In genomic region chr2:77065294-77065693, GRCm38 (mm10) we compare ENCODE assay signal across 10 mouse cellular contexts.
DNase-seq lines count a peak whose midpoint lies in the region; ATAC-seq lines count a peak whose summit lies in the region.
"Had no signal": no experiment of that assay in that cellular context is flagged by ENCODE, and none has a peak within 500 bp of the region (broad histone marks: within the 10 kb centered on the region; RNA-seq: fewer than 3 reads in every experiment).

No protein-coding gene starts in this region.

- H3K9me3 ChIP-seq in hindbrain, embryonic 11.5 days (ENCODE audit: control insufficient read depth, low read length), result no peaks in the 10 kb centered on the region
- H3K9me3 ChIP-seq: kidney, embryonic 15.5 days; liver, embryonic 13.5 days had no signal

- peak; percentile 81 for ATAC-seq in hindbrain, embryonic 11.5 days (ENCODE audit: low FRiP score)

- no peaks in the 10 kb centered on the region; the same call in 1 of the 2 replicates for H3K4me1 ChIP-seq in hindbrain, embryonic 11.5 days (replicated peaks; ENCODE audit: control insufficient read depth, insufficient read depth, low read length)
- H3K4me1 ChIP-seq: kidney, embryonic 15.5 days; liver, embryonic 13.5 days had no signal

- no peak overlapping the region for H3K4me3 ChIP-seq in hindbrain, embryonic 11.5 days (ENCODE audit: low read depth, low read length)
- H3K4me3 ChIP-seq: kidney, embryonic 15.5 days; liver, embryonic 13.5 days had no signal

- 0 out of 2 replicates have a peak overlapping the region, but pooled peaks have one; percentile 10 for H3K27ac ChIP-seq in hindbrain, embryonic 11.5 days (ENCODE audit: low read depth, low read length)
- H3K27ac ChIP-seq: kidney, embryonic 15.5 days; liver, embryonic 13.5 days had no signal

- H3K36me3 ChIP-seq in hindbrain, embryonic 11.5 days (ENCODE audit: control insufficient read depth, insufficient read depth, low read length), result no peaks in the 10 kb centered on the region
- H3K36me3 ChIP-seq: kidney, embryonic 15.5 days; liver, embryonic 13.5 days had no signal

- no peak overlapping the region for H3K9ac ChIP-seq in hindbrain, embryonic 11.5 days (ENCODE audit: low read depth, low read length)
- H3K9ac ChIP-seq: kidney, embryonic 15.5 days; liver, embryonic 13.5 days had no signal

- 35% methylated on average over 6 of the region's 6 CpGs for WGBS in hindbrain, embryonic 11.5 days

- DNase-seq in embryo, embryonic 10 days (ENCODE audit: low spot score), result peak; percentile 59
- DNase-seq in embryo, embryonic 9.5 days (ENCODE audit: extremely low spot score), result no peak
- peak; percentile 59 for DNase-seq in brain, adult 2 months (ENCODE audit: low read depth, low spot score)
- peak; percentile 49 for DNase-seq in hindbrain, embryonic 11.5 days (ENCODE audit: low spot score)
- DNase-seq in lung, postnatal 14 days, result peak; percentile 7
- DNase-seq in adrenal gland, adult 18-20 months (ENCODE audit: low spot score in 2 of 2), result no peak
- no peak for DNase-seq in spleen, postnatal 36 days (ENCODE audit: low spot score in 2 of 2)
- no peak for DNase-seq in thymus, postnatal 4 days
- DNase-seq: liver, embryonic 13.5 days had no signal

- H3K4me2 ChIP-seq in hindbrain, embryonic 11.5 days (replicated peaks; ENCODE audit: low read depth, low read length), result no peak overlapping the region
- H3K4me2 ChIP-seq: kidney, embryonic 15.5 days; liver, embryonic 13.5 days had no signal

- no peaks in the 10 kb centered on the region for H3K27me3 ChIP-seq in hindbrain, embryonic 11.5 days (ENCODE audit: control insufficient read depth, insufficient read depth, low read length)
- H3K27me3 ChIP-seq: kidney, embryonic 15.5 days; liver, embryonic 13.5 days had no signal

Comparison
In these comparisons a context has a peak if more than half of its experiments do, and no peak if none do; other contexts are left out.
1. DNase-seq: peak in embryo, embryonic 10 days (single experiment), brain, adult 2 months (single experiment), hindbrain, embryonic 11.5 days (single experiment) and lung, postnatal 14 days (single experiment); none in embryo, embryonic 9.5 days (single experiment), adrenal gland, adult 18-20 months (0 of 2), spleen, postnatal 36 days (0 of 2) and thymus, postnatal 4 days (single experiment).